Mouse (Mus musculus) kidney, adult 2 months (tissue): ENCODE data around the gene Timm8a2. TPM values are rescaled to one million over a fixed set of nuclear protein-coding genes. Genes with fewer than 3 reads are reported as not detected.

Experiments used
- DNase-seq: peaks from one replicate; pipeline ENCODE4 v3.0.0; 2021
- H3K27ac ChIP-seq: fragments of 200-500 bp; 2 replicates; pipeline ENCODE4 v1.5.1; 2012; ENCODE audit warnings: low read depth, low read length, control low read depth, inconsistent platforms; ENCODE audit not compliant: insufficient read depth
- H3K27me3 ChIP-seq: fragments of 200-500 bp; replicated peaks from 2 replicates; pipeline ENCODE4 v1.6.1; 2012; ENCODE audit warnings: mild to moderate bottlenecking, moderate library complexity, low read length, inconsistent platforms; ENCODE audit not compliant: control insufficient read depth, insufficient read depth
- H3K36me3 ChIP-seq: fragments of 200-500 bp; 2 replicates; pipeline ENCODE4 v1.6.1; 2012; ENCODE audit warnings: mild to moderate bottlenecking, moderate library complexity, low read length, inconsistent platforms; ENCODE audit not compliant: control insufficient read depth, insufficient read depth
- H3K4me1 ChIP-seq: fragments of 200-500 bp; 2 replicates; pipeline ENCODE4 v1.6.1; 2011; ENCODE audit warnings: low read length; ENCODE audit not compliant: control insufficient read depth, insufficient read depth
- H3K4me3 ChIP-seq: fragments of 200-500 bp; 2 replicates; pipeline ENCODE4 v1.5.1; 2011; ENCODE audit warnings: mild to moderate bottlenecking, low read depth, low read length, control low read depth; ENCODE audit not compliant: insufficient read depth
- CTCF ChIP-seq: fragments of 200-500 bp; conservative IDR thresholded peaks from 2 replicates; pipeline ENCODE4 v1.5.1; 2011; ENCODE audit warnings: low read depth, mild to moderate bottlenecking, control low read depth, low read length, moderate library complexity, mixed read lengths; ENCODE audit not compliant: insufficient read depth, insufficient read length
- POLR2A ChIP-seq: fragments of 200-500 bp; IDR thresholded peaks from one replicate; pipeline ENCODE4 v1.6.1; 2011; ENCODE audit warnings: low read depth, low read length, control low read depth
- WGBS: fragments of 180-500 bp; shearing (Covaris S2); methylation state at CpG from one replicate; pipeline ENCODE4 v1.1.7; 2018; 5-methylcytosine and 5-hydroxymethylcytosine counted together
- polyA plus RNA-seq: library from polyadenylated mRNA; depleted of rRNA; stranded (reverse); fragments of >200 nt; gene quantifications from 2 replicates; pipeline ENCODE4 v1.2.3, GENCODE M21; 2012

Gene Timm8a2
- polyA plus RNA-seq, 1 experiment = not detected

DNA sequence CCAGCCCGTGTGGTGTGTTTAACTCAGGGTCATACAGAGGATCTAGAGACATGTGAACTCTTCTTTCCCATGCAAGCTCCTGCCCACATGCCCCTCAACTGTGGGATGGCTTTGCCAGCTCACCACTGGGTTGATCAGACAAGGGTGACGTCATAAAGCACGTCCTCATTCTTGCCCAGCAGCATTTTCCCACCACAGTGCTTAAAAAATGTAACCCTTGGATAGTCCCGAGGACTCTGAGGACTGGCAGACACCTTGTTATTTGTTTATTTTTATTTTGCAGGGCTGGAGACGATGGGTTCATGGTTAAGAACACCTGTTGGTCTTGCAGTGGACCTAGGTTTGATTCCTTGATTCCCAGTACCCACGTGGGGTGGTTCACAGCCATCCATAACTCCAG is 43.6 kb upstream of the Timm8a2 start:
- Histone ChIP-seq H3K27ac (no peak overlapping the region), H3K36me3 (no peaks in the 10 kb centered on the region), H3K4me3 (no peak overlapping the region), H3K27me3 (no peaks in the 10 kb centered on the region), H3K4me1 (peaks cover 12% of the 10 kb centered on the region; the same call in 1 of the 2 replicates)
- WGBS = 79% methylated on average over 6 of the region's 6 CpGs
- no peak for TF ChIP-seq CTCF
- TF ChIP-seq POLR2A = no peak
- DNase-seq = no peak

DNA sequence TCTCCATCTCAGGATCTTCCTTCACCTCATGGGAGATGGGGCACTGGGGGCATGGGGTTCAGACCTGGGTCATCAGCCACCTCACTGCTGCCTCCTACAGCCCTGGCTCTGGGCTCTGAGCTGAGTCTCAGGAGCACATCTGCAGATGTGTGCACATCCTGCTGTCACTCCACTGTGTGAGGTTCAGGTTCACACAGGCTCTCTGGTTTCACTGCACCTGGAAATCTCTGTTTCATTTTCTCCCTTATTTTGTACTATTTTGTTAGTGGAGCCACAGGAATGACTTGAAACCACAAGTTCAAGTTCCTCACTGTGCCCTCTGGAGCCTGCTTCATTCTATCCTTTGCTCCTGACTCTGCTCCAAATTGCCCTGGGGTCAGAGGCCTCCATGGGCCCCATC is 42.6 kb upstream of the Timm8a2 start:
- no peaks in the 10 kb centered on the region for H3K27me3 ChIP-seq
- DNase-seq = no peak
- no peak overlapping the region for H3K27ac ChIP-seq
- peaks cover 12% of the 10 kb centered on the region; the same call in 1 of the 2 replicates for H3K4me1 ChIP-seq
- no peaks in the 10 kb centered on the region for H3K36me3 ChIP-seq
- TF ChIP-seq CTCF (no peak), POLR2A (no peak)
- H3K4me3 ChIP-seq = no peak overlapping the region

DNA sequence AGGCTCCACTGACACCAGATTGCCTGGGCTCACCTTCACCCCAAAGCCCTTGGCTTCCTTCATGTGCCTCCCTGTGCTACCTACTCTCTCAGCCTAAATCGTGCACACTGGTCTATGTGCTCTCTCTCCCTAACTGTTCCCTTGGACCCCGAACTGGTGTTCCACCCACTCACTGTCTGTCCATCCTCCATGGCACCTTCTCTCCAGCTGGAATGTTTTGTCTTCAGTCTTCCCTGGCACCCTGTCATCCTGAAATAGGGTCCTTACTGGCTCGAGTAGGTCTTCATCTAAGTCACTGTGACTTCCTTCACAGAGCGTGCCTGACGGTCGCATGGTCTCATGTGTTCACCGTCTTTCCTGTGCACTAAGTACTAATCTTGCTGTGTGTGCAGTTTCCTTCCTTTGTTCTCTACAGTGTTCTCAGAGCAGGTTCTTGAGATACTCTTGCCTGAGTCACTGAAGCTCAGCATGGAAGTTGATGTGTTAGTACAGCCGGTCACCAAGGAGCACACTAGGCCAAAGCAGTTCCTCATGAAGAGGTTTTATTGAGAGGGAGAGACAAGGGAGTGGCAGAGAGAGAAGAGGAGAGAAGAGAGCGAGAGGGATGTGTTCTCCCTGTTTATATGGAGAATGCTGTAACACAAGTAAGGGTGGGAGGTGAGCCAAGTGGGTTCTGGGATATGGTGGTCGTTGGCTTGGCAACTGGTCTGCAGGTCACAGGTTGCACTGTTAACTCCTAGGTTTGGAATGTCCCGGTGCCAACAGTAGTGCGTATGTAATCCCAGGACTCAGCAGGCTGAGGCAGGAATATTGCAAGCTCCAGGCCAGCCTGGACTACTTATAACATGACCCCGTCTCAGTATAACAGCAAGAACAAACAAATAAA is 41.8 kb upstream of the Timm8a2 start:
- Histone ChIP-seq H3K4me3 (no peak overlapping the region), H3K27me3 (no peaks in the 10 kb centered on the region), H3K27ac (no peak overlapping the region), H3K4me1 (peaks cover 12% of the 10 kb centered on the region; the same call in 1 of the 2 replicates), H3K36me3 (no peaks in the 10 kb centered on the region)
- no peak for DNase-seq
- TF ChIP-seq POLR2A (no peak), CTCF (no peak)
- WGBS = 73% methylated on average over 13 of the region's 13 CpGs

GRCm38 (mm10) chr14:121993616-121994015 is 40.9 kb upstream of the Timm8a2 start:
- peaks cover 12% of the 10 kb centered on the region; the same call in 1 of the 2 replicates for H3K4me1 ChIP-seq
- no peaks in the 10 kb centered on the region for H3K27me3 ChIP-seq
- no peak overlapping the region for H3K27ac ChIP-seq
- H3K36me3 ChIP-seq = no peaks in the 10 kb centered on the region
- H3K4me3 ChIP-seq = no peak overlapping the region
- TF ChIP-seq POLR2A (no peak), CTCF (no peak)
- whole genome bisulfite sequencing = 89% methylated on average over 4 of the region's 4 CpGs
- no peak for DNase-seq

DNA sequence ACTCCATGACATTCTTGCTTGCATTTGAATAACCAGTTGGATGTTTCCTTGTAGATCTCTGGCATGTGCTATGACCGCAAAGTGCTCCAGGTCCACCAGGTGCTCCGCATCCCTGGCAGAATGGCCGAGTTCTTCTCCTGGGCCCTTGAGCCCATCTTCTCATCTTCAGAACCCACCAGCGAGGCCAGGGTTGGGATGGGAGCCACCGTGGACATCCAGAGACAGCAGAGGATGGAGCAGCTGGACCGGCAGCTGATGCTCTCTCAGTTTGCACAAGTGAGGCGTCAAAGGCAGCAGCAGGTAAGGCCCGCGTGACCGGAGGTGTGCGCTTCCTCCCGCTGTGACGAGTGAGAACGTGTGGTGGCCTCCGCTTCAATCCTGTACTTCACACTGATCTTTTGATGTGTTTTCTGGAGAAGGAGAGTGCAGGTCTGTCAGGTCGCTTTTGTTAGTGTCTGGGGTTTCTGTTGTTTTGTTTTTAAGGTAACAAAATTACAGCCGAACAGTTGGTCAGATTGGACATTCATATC is 40.2 kb upstream of the Timm8a2 start:
- 95% methylated on average over 17 of the region's 17 CpGs for WGBS
- H3K27ac ChIP-seq = no peak overlapping the region
- H3K4me3 ChIP-seq = no peak overlapping the region
- peaks cover 8% of the 10 kb centered on the region; the same call in 1 of the 2 replicates for H3K4me1 ChIP-seq
- no peaks in the 10 kb centered on the region for H3K36me3 ChIP-seq
- no peak for TF ChIP-seq CTCF
- TF ChIP-seq POLR2A = no peak
- no peak for DNase-seq
- H3K27me3 ChIP-seq = no peaks in the 10 kb centered on the region

DNA sequence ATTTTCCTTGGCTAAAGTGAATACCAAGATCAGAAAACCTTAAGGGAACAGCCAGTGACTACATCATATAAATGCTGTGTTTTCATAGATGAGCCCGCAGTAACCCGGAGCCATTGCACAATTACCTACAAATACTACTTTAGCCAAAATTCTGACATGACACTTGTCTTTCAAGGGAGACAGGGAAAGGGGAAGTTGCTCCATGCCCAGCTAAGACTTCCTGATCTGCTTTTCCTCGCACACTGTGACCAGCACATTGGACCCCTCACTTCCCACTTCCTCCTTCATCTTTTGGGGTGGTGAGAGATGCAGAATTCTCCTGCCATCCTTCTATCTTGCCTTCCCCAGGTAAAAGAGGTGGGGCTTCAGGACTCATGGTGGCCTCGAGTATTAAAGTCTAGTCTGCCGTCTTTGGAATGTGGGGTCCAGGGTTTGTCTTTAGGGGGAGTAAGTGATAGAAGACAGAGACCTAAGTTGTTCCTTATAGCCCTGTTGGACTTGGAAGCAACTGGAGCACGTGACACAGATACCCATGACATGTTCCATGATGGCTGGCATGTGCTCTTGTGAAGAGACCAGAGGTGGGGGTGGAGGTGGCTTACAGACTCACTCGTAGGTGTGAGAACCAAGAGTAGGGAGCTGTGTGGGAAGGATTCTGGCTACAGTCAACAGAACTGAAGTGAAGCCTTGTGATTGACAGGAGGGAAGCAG is 39.5 kb upstream of the Timm8a2 start:
- peaks cover 2% of the 10 kb centered on the region; the same call in 1 of the 2 replicates for H3K4me1 ChIP-seq
- no peak overlapping the region for H3K4me3 ChIP-seq
- H3K36me3 ChIP-seq = no peaks in the 10 kb centered on the region
- no peak overlapping the region for H3K27ac ChIP-seq
- H3K27me3 ChIP-seq = no peaks in the 10 kb centered on the region
- WGBS = 94% methylated on average over 7 of the region's 7 CpGs
- TF ChIP-seq POLR2A = no peak
- no peak for TF ChIP-seq CTCF
- DNase-seq = no peak

DNA sequence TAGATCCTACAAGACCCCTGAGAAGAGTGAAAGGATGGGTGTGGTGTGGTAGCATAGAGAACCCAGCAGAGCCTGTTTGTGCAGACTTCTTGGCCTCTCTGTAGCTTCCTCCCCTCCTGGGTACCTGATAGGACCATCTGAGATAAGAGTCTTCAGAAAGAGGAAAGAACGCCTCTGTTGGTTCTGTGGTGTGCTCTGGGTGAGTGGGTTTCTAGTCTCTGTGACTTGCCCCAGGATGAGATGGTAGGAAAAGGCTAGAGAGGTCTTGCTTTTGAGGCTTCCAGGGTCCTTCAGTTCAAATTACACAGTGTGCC is 39.0 kb upstream of the Timm8a2 start:
- Histone ChIP-seq H3K36me3 (no peaks in the 10 kb centered on the region), H3K4me1 (peaks cover 3% of the 10 kb centered on the region; the same call in 1 of the 2 replicates), H3K27ac (no peak overlapping the region), H3K4me3 (no peak overlapping the region), H3K27me3 (no peaks in the 10 kb centered on the region)
- DNase-seq = no peak
- WGBS = 83% methylated on average over 1 of the region's 1 CpGs
- no peak for TF ChIP-seq CTCF
- no peak for TF ChIP-seq POLR2A
